Mouse (Mus musculus): ENCODE results near the gene Gm906. TPM values are rescaled to one million over a fixed set of nuclear protein-coding genes. Genes with fewer than 3 reads are reported as not detected.
A peak's percentile ranks its signal among the peaks of the same experiment; 100 is the strongest.
"Not testable (repeated sequence)": the region's sequence is repeated elsewhere in the genome, so short reads cannot be mapped to it uniquely, and the experiment has no call there.

The Gm906 gene
- not detected in 2 replicates for polyA plus RNA-seq (2015; fragmentation: Nextera tagmentation; extraction: Ambion mirVana)

DNA sequence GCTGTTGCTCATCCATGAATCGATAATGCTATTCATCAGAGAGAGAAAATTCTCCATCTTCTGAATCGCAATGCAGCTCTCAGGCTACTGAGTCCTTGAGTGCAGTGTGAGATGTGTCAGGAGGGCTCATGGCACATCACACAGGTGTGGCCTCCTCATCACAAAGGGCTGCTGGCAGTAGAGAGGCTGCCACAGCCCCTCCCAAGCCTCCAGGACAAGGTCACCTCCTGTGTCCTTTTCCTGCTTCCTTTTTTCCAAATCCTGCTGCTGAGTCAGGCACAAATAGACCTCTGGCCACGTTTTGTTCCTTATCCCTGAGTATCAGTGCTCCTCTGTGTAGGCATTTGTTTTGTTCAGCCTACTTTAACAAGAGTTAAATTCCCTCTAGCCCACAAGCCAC, at the start of gene Gm906:
Gene Gm906 (minus strand): TSS at position 101 of the 400 bp plus-strand sequence.
- not testable (repeated sequence) for H3K4me3 ChIP-seq (ENCODE audit: low read depth, low read length); ATAC-seq (ENCODE audit: low read depth); H3K9me3 ChIP-seq (replicated peaks; ENCODE audit: control insufficient read depth, low read length); H3K27ac ChIP-seq (ENCODE audit: low read length); H3K9ac ChIP-seq (ENCODE audit: low read depth, low read length); H3K36me3 ChIP-seq (ENCODE audit: control insufficient read depth, insufficient read depth); H3K27me3 ChIP-seq (ENCODE audit: control insufficient read depth, insufficient read depth, low read depth, low read length); H3K4me2 ChIP-seq (ENCODE audit: low read depth, low read length); H3K4me1 ChIP-seq (ENCODE audit: control insufficient read depth, low read depth, low read length)
- 44% methylated on average over 3 of the region's 3 CpGs for WGBS (ENCODE audit: insufficient replicate concordance)

GRCm38 (mm10) chr13:50283308-50283707, 33.2 kb upstream of the Gm906 start:
- not testable (repeated sequence) for H3K4me1 ChIP-seq (ENCODE audit: control insufficient read depth, low read depth, low read length); H3K27me3 ChIP-seq (ENCODE audit: control insufficient read depth, insufficient read depth, low read depth, low read length); H3K4me3 ChIP-seq (ENCODE audit: low read depth, low read length); H3K4me2 ChIP-seq (ENCODE audit: low read depth, low read length); H3K36me3 ChIP-seq (ENCODE audit: control insufficient read depth, insufficient read depth); H3K27ac ChIP-seq (ENCODE audit: low read length); H3K9me3 ChIP-seq (replicated peaks; ENCODE audit: control insufficient read depth, low read length); H3K9ac ChIP-seq (ENCODE audit: low read depth, low read length)
- 50% methylated on average over 1 of the region's 4 CpGs for WGBS (ENCODE audit: insufficient replicate concordance)
- ATAC-seq (ENCODE audit: low read depth), result peak; percentile 98

- H3K9me3 ChIP-seq (replicated peaks; ENCODE audit: control insufficient read depth, low read length), result no peaks in the 10 kb centered on the region
- no peak overlapping the region for H3K27ac ChIP-seq (ENCODE audit: low read length)
- H3K4me1 ChIP-seq (ENCODE audit: control insufficient read depth, low read depth, low read length), result no peaks in the 10 kb centered on the region
- WGBS (ENCODE audit: insufficient replicate concordance), result 65% methylated on average over 3 of the region's 3 CpGs
- H3K27me3 ChIP-seq (ENCODE audit: control insufficient read depth, insufficient read depth, low read depth, low read length), result no peaks in the 10 kb centered on the region
- ATAC-seq (ENCODE audit: low read depth), result no peak
- no peak overlapping the region for H3K9ac ChIP-seq (ENCODE audit: low read depth, low read length)
- no peak overlapping the region for H3K4me3 ChIP-seq (ENCODE audit: low read depth, low read length)
- no peaks in the 10 kb centered on the region for H3K36me3 ChIP-seq (ENCODE audit: control insufficient read depth, insufficient read depth)
- no peak overlapping the region for H3K4me2 ChIP-seq (ENCODE audit: low read depth, low read length)
Measured at GRCm38 (mm10) chr13:50236487-50236886, 13.6 kb downstream of the Gm906 start.

- not testable (repeated sequence) for H3K4me1 ChIP-seq (ENCODE audit: control insufficient read depth, low read depth, low read length)
Measured at GRCm38 (mm10) chr13:50211842-50212241, 38.3 kb downstream of the Gm906 start.

GRCm38 (mm10) chr13:50210191-50210590, 39.9 kb downstream of the Gm906 start:
- H3K9ac ChIP-seq (ENCODE audit: low read depth, low read length); H3K9me3 ChIP-seq (replicated peaks; ENCODE audit: control insufficient read depth, low read length); H3K4me3 ChIP-seq (ENCODE audit: low read depth, low read length); ATAC-seq (ENCODE audit: low read depth); H3K36me3 ChIP-seq (ENCODE audit: control insufficient read depth, insufficient read depth); H3K4me1 ChIP-seq (ENCODE audit: control insufficient read depth, low read depth, low read length); H3K27ac ChIP-seq (ENCODE audit: low read length); H3K27me3 ChIP-seq (ENCODE audit: control insufficient read depth, insufficient read depth, low read depth, low read length); H3K4me2 ChIP-seq (ENCODE audit: low read depth, low read length): not testable (repeated sequence)

More at GRCm38 (mm10) chr13:50211842-50212241, 38.3 kb downstream of the Gm906 start:
- not testable (repeated sequence) for H3K4me2 ChIP-seq (ENCODE audit: low read depth, low read length); H3K9me3 ChIP-seq (replicated peaks; ENCODE audit: control insufficient read depth, low read length); H3K36me3 ChIP-seq (ENCODE audit: control insufficient read depth, insufficient read depth); H3K9ac ChIP-seq (ENCODE audit: low read depth, low read length); H3K4me3 ChIP-seq (ENCODE audit: low read depth, low read length); ATAC-seq (ENCODE audit: low read depth); H3K27me3 ChIP-seq (ENCODE audit: control insufficient read depth, insufficient read depth, low read depth, low read length); H3K27ac ChIP-seq (ENCODE audit: low read length)
- 0% methylated on average over 1 of the region's 1 CpGs for WGBS (ENCODE audit: insufficient replicate concordance)

GRCm38 (mm10) chr13:50209651-50210050, 40.5 kb downstream of the Gm906 start:
- not testable (repeated sequence) for H3K27ac ChIP-seq (ENCODE audit: low read length); H3K36me3 ChIP-seq (ENCODE audit: control insufficient read depth, insufficient read depth); H3K4me1 ChIP-seq (ENCODE audit: control insufficient read depth, low read depth, low read length); H3K9ac ChIP-seq (ENCODE audit: low read depth, low read length); H3K27me3 ChIP-seq (ENCODE audit: control insufficient read depth, insufficient read depth, low read depth, low read length); H3K4me3 ChIP-seq (ENCODE audit: low read depth, low read length); H3K9me3 ChIP-seq (replicated peaks; ENCODE audit: control insufficient read depth, low read length); H3K4me2 ChIP-seq (ENCODE audit: low read depth, low read length); ATAC-seq (ENCODE audit: low read depth)
- 47% methylated on average over 2 of the region's 2 CpGs for whole genome bisulfite sequencing (ENCODE audit: insufficient replicate concordance)

GRCm38 (mm10) chr13:50207966-50208365, 42.1 kb downstream of the Gm906 start:
- no peak overlapping the region for H3K4me2 ChIP-seq (ENCODE audit: low read depth, low read length)
- no peaks in the 10 kb centered on the region for H3K36me3 ChIP-seq (ENCODE audit: control insufficient read depth, insufficient read depth)
- no peaks in the 10 kb centered on the region for H3K27me3 ChIP-seq (ENCODE audit: control insufficient read depth, insufficient read depth, low read depth, low read length)
- no peak for ATAC-seq (ENCODE audit: low read depth)
- H3K9me3 ChIP-seq (replicated peaks; ENCODE audit: control insufficient read depth, low read length), result no peaks in the 10 kb centered on the region
- no peaks in the 10 kb centered on the region for H3K4me1 ChIP-seq (ENCODE audit: control insufficient read depth, low read depth, low read length)
- no peak overlapping the region for H3K27ac ChIP-seq (ENCODE audit: low read length)
- no peak overlapping the region for H3K4me3 ChIP-seq (ENCODE audit: low read depth, low read length)
- H3K9ac ChIP-seq (ENCODE audit: low read depth, low read length), result no peak overlapping the region
- WGBS (ENCODE audit: insufficient replicate concordance), result 75% methylated on average over 12 of the region's 12 CpGs

DNA sequence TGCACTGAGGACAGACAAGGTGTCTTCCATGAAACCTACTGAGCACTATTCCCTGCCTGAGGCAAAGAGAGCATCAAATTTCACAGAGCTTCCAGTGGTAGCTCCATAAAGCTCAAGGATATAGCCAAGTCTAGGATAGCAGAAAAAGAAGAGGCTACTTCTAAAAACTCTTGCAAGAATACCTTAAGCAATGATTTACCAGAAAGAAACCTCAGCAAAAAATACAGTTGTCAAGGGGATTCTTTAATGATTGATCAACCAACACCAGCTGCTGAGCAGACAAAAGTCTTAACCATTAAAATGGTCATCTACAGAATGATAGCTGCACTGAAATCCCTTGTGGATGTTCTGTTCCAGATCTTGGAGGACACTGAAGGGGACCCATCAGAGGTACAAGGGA, 53.3 kb downstream of the Gm906 start:
- not testable (repeated sequence) for H3K36me3 ChIP-seq (ENCODE audit: control insufficient read depth, insufficient read depth); H3K4me2 ChIP-seq (ENCODE audit: low read depth, low read length); H3K27me3 ChIP-seq (ENCODE audit: control insufficient read depth, insufficient read depth, low read depth, low read length); H3K27ac ChIP-seq (ENCODE audit: low read length); H3K9me3 ChIP-seq (replicated peaks; ENCODE audit: control insufficient read depth, low read length); H3K4me3 ChIP-seq (ENCODE audit: low read depth, low read length); ATAC-seq (ENCODE audit: low read depth); H3K4me1 ChIP-seq (ENCODE audit: control insufficient read depth, low read depth, low read length); H3K9ac ChIP-seq (ENCODE audit: low read depth, low read length)

Measured in liver, embryonic 16.5 days (tissue).